Mouse (Mus musculus): ENCODE measurements around the gene Lmln.
"Not testable (repeated sequence)": the region's sequence is repeated elsewhere in the genome, so short reads cannot be mapped to it uniquely, and the experiment has no call there.

Lmln gene

GRCm38 (mm10) chr16:33135167-33135566 is 72.8 kb downstream of the Lmln start:
- no peak for DNase-seq (ENCODE audit: low spot score in 2 of 2)

GRCm38 (mm10) chr16:33139061-33139460 is 76.7 kb downstream of the Lmln start:
- not testable (repeated sequence) for DNase-seq (ENCODE audit: low spot score in 2 of 2)

- DNase-seq (ENCODE audit: low spot score in 2 of 2) = no peak
Observed at GRCm38 (mm10) chr16:33141758-33142280, 79.5 kb downstream of the Lmln start.

- DNase-seq (ENCODE audit: low spot score in 2 of 2) = no peak
Observed at GRCm38 (mm10) chr16:33143452-33143851, 81.1 kb downstream of the Lmln start.

GRCm38 (mm10) chr16:33146185-33146584 is 83.9 kb downstream of the Lmln start:
- no peak for DNase-seq (ENCODE audit: low spot score in 2 of 2)

- no peak for DNase-seq (ENCODE audit: low spot score in 2 of 2)
Observed at GRCm38 (mm10) chr16:33148135-33148534, 85.8 kb downstream of the Lmln start.

GRCm38 (mm10) chr16:33150875-33151274 is 88.6 kb downstream of the Lmln start:
- DNase-seq (ENCODE audit: low spot score in 2 of 2) = not testable (repeated sequence)

GRCm38 (mm10) chr16:33151558-33151957 is 89.2 kb downstream of the Lmln start:
- DNase-seq (ENCODE audit: low spot score in 2 of 2) = no peak

GRCm38 (mm10) chr16:33154992-33155391 is 92.7 kb downstream of the Lmln start:
- peak in 1 of 2 experiments; percentile 24 for DNase-seq (ENCODE audit: low spot score in 2 of 2)

- DNase-seq (ENCODE audit: low spot score in 2 of 2) = no peak
Observed at GRCm38 (mm10) chr16:33158006-33158405, 95.7 kb downstream of the Lmln start.

- no peak for DNase-seq (ENCODE audit: low spot score in 2 of 2)
Observed at GRCm38 (mm10) chr16:33158590-33159071, 96.3 kb downstream of the Lmln start.

GRCm38 (mm10) chr16:33159363-33159762 is 97.0 kb downstream of the Lmln start:
- no peak for DNase-seq (ENCODE audit: low spot score in 2 of 2)

GRCm38 (mm10) chr16:33163330-33164090 is 101.2 kb downstream of the Lmln start:
- no peak for DNase-seq (ENCODE audit: low spot score in 2 of 2)

GRCm38 (mm10) chr16:33166284-33166683 is 104.0 kb downstream of the Lmln start:
- DNase-seq (ENCODE audit: low spot score in 2 of 2) = peak; percentile 54 to 79

- DNase-seq (ENCODE audit: low spot score in 2 of 2) = no peak
Observed at GRCm38 (mm10) chr16:33167537-33167936, 105.2 kb downstream of the Lmln start.

- DNase-seq (ENCODE audit: low spot score in 2 of 2) = no peak
Observed at GRCm38 (mm10) chr16:33169471-33170034, 107.2 kb downstream of the Lmln start.

- no peak for DNase-seq (ENCODE audit: low spot score in 2 of 2)
Observed at GRCm38 (mm10) chr16:33170716-33171587, 108.6 kb downstream of the Lmln start.

GRCm38 (mm10) chr16:33171800-33172199 is 109.5 kb downstream of the Lmln start:
- DNase-seq (ENCODE audit: low spot score in 2 of 2) = no peak

GRCm38 (mm10) chr16:33173151-33173550 is 110.8 kb downstream of the Lmln start:
- DNase-seq (ENCODE audit: low spot score in 2 of 2) = no peak

GRCm38 (mm10) chr16:33174695-33175094 is 112.4 kb downstream of the Lmln start:
- no peak for DNase-seq (ENCODE audit: low spot score in 2 of 2)

- DNase-seq (ENCODE audit: low spot score in 2 of 2) = not testable (repeated sequence)
Observed at GRCm38 (mm10) chr16:33176831-33177230, 114.5 kb downstream of the Lmln start.

Data from spleen, postnatal 4 days (tissue).